Mouse (Mus musculus): ENCODE results near the gene Hormad2. TPM values are rescaled to one million over a fixed set of nuclear protein-coding genes. Genes with fewer than 3 reads are reported as not detected.

Hormad2 gene
- polyA plus RNA-seq, 1 experiment from 2014 or later: 0.17 TPM

DNA sequence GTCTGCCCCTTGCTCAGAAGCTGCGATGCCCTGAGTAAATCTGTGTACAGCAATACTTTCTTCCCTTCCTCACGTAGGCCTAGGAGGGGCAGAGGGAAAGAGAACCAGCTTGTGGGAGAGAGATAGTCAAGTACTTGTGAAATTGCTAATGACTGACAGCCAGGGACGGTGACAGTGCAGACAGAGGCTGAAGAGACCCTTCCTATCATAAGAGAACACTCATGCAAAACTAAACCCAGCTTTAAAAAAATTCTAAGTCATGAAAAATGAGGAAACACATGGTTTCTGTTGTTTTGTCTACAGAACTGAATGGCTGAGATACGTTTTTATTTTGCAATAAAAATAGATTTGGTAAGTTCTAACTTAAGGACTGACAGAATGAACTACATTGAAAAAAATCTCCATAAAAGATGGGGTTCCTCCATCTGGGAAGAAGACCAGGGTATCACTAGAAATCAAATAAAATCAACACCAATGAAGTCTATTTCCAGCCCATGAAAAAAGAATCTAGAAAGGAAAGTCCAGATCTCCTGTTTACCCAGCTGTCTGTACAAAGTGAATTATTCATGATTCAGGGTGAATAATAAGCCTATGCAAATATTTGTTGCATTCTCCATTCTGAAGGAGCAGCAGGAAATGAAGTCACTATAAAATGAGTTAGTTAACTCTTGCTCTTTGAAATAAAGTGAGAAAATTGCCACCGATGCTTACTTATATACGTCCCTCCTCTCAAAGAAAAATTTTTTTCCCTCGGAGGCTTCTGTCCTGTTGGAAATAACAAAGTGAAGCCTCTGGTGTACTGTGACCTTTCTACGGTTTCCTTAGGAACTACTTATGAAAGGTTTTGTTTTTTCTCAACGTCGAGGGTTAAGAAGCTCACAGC lies 104.9 kb downstream of the Hormad2 start:
- Histone ChIP-seq H3K27ac (replicated peaks) (no peak overlapping the region), H3K27me3 (no peaks in the 10 kb centered on the region), H3K4me2 (no peak overlapping the region), H3K4me1 (replicated peaks) (no peaks in the 10 kb centered on the region), H3K4me3 (no peak overlapping the region), H3K9ac (no peak overlapping the region), H3K9me3 (no peaks in the 10 kb centered on the region), H3K36me3 (no peaks in the 10 kb centered on the region)
- WGBS: 72% methylated on average over 10 of the region's 10 CpGs
- ATAC-seq (ENCODE audit: low read depth): no peak

DNA sequence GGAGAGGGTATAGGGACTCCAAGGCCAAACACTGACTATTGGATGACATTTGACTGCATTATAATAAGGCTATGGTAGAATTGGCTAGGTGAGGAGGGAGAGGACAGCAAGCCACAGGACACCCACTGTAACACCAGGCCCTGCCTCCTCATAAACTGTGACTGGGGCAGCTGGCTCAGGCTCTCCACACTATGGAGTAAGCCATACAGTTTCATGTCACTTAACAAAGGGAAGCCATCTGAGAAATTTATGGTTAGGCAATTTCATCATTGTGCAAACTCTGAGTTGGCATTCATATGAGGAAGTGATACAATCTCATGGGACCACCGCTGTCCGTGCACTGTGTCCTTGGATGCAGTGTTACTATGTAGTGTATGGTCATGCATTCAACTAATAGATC lies 107.9 kb downstream of the Hormad2 start:
- no peak for ATAC-seq (ENCODE audit: low read depth)
- H3K27me3 ChIP-seq: no peaks in the 10 kb centered on the region
- H3K27ac ChIP-seq (replicated peaks): no peak overlapping the region
- 90% methylated on average over 2 of the region's 2 CpGs for WGBS
- no peaks in the 10 kb centered on the region for H3K36me3 ChIP-seq
- no peak overlapping the region for H3K4me3 ChIP-seq
- H3K9me3 ChIP-seq: no peaks in the 10 kb centered on the region
- H3K4me1 ChIP-seq (replicated peaks): no peaks in the 10 kb centered on the region
- no peak overlapping the region for H3K9ac ChIP-seq
- H3K4me2 ChIP-seq: no peak overlapping the region

DNA sequence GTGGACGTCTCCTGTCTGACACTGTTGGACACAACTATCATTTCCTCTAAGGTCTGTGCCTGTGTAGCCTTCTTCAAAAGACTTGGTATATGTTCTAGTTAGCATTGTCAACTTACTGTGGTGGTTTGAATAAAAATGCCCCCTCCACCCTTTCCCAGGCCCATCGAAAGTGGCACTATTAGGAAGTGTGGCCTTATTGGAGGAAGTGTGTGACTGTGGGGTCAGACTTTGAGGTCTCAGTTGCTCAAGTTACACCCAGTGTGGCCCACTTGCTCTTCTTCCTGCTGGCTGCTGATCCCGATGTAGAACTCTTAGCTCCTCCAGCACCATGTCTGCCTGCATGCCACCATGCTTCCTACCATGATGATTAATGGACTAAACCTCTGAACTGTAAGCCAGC lies 112.7 kb downstream of the Hormad2 start:
- H3K9me3 ChIP-seq: no peaks in the 10 kb centered on the region
- H3K4me3 ChIP-seq: no peak overlapping the region
- no peak overlapping the region for H3K27ac ChIP-seq (replicated peaks)
- H3K9ac ChIP-seq: no peak overlapping the region
- H3K4me2 ChIP-seq: no peak overlapping the region
- 88% methylated on average over 3 of the region's 3 CpGs for WGBS
- no peak for ATAC-seq (ENCODE audit: low read depth)
- no peaks in the 10 kb centered on the region for H3K4me1 ChIP-seq (replicated peaks)
- no peaks in the 10 kb centered on the region for H3K27me3 ChIP-seq
- H3K36me3 ChIP-seq: no peaks in the 10 kb centered on the region

DNA sequence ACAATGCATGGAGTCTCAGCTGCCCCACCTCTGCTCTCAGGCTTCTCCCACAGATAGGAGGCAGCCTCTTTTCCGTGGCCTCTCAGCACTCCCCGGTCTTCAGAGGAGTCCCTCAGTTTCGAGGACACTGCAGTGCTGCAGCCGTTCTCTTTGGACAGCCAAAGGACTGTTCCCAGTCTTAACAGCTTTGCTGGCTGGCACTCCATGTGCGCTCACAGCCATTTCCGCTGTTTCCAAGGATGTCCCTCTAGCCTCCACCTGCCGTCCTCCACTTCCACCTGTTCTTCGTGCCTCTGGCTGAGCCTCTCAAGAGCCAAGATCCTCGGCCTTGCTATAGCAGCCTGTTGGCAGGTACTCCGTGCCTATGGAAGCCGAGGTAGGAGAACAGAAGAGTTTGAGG lies 117.4 kb downstream of the Hormad2 start:
- H3K9ac ChIP-seq: no peak overlapping the region
- H3K27ac ChIP-seq (replicated peaks): no peak overlapping the region
- no peaks in the 10 kb centered on the region for H3K27me3 ChIP-seq
- ATAC-seq (ENCODE audit: low read depth): no peak
- no peak overlapping the region for H3K4me3 ChIP-seq
- no peak overlapping the region for H3K4me2 ChIP-seq
- no peaks in the 10 kb centered on the region for H3K36me3 ChIP-seq
- H3K4me1 ChIP-seq (replicated peaks): no peaks in the 10 kb centered on the region
- WGBS: 71% methylated on average over 11 of the region's 11 CpGs
- no peaks in the 10 kb centered on the region for H3K9me3 ChIP-seq

DNA sequence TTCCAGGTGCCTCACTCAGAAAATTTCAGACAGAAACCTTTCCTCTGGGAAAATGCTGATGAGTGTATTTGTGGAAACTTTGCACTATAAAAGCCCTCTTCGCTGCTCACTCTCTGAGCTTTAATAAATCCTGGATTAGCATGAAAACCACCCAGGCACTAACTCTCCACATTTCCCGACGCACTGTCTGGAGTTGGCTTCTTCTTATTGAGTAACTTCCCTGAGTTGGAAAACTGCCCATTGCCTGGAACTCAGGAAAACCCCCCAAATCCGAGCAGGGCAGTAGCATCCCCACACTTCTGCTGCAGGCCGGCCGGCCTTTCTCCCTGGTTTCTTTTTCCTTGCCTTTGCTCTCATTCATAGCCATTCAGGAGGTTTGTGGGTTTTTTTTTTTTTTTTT lies 118.0 kb downstream of the Hormad2 start:
- Histone ChIP-seq H3K27ac (replicated peaks) (no peak overlapping the region), H3K9me3 (no peaks in the 10 kb centered on the region), H3K9ac (no peak overlapping the region), H3K4me1 (replicated peaks) (no peaks in the 10 kb centered on the region), H3K36me3 (no peaks in the 10 kb centered on the region), H3K27me3 (no peaks in the 10 kb centered on the region), H3K4me3 (no peak overlapping the region), H3K4me2 (no peak overlapping the region)
- 49% methylated on average over 6 of the region's 6 CpGs for WGBS
- no peak for ATAC-seq (ENCODE audit: low read depth)

DNA sequence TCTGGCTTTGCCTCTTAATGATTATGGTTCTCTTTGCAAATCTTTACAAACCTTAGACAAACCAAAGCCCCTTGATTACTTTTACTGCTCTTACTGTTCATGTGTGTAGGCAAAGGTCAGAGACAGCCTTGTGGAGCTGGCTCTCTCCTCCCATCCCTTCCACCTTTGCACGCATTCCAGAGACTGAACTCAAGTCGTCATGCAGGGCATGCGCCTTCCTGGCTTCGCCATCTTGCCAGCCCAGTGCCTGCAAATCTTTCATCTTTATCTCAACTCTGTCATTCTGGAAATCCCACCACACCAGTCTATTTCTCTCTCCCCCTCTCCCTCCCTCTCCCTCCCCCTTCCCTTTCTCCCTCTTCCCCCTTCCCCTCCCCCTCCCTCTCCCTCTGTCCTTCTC lies 120.0 kb downstream of the Hormad2 start:
- Histone ChIP-seq H3K27me3 (no peaks in the 10 kb centered on the region), H3K4me3 (no peak overlapping the region), H3K27ac (replicated peaks) (no peak overlapping the region), H3K4me2 (no peak overlapping the region), H3K36me3 (no peaks in the 10 kb centered on the region), H3K4me1 (replicated peaks) (no peaks in the 10 kb centered on the region), H3K9me3 (no peaks in the 10 kb centered on the region), H3K9ac (no peak overlapping the region)
- ATAC-seq (ENCODE audit: low read depth): no peak
- 78% methylated on average over 4 of the region's 4 CpGs for WGBS

DNA sequence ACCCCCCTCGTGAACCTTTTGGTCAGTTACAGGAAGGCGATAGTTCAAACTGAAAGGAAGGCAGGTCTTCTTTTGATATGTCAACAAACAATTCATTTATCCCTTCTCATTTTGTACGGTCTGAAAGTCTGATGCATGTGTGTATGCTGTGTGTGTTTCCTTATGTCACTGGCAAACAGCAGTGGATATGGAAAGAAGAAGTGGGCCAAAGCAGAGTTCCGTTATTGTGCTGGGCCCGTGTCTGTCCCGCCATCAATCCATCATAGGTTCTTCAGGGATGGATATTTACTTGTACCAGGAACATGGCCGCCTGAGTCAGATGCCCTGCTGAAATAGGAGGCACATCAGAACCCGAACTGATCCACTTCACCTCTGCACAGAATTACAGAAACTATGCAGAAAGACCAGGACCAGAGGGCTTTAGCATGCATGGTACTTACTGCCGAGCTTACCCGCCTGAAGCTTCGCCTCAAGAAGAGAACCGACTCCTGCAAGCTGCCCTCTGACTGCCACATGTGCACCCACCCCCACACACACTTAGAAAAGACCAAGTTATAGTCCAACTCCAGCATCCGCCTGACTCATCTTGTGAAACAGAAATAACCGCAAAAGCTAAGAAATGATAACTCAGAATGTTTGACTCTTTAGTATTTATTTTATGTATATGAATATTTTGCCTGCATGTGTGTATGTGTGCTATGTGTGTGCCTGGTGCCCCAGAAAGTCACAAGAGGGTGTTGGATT lies 121.5 kb downstream of the Hormad2 start:
- WGBS: 91% methylated on average over 14 of the region's 14 CpGs
- H3K4me3 ChIP-seq: no peak overlapping the region
- ATAC-seq (ENCODE audit: low read depth): no peak

DNA sequence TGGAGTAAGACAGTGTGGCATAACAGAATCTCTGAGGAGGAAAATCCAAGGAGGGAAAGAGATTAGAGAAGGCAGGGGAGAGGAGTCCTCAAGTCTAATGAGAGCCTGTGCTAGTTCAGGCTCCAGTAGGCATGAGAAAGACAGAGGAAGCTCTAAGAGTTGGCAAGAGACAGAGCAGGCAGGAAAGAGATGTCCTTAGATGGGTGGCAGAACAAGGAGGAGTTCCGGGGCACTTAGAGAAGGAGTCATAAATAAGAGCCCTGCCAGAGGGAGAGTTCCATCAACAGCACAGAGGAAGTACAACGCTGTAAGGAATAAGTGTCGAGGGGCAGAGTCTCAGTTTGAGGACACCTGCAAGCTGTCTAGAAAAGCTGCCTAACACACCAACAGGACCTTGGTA lies 122.9 kb downstream of the Hormad2 start:
- Histone ChIP-seq H3K4me3 (no peak overlapping the region), H3K9ac (no peak overlapping the region), H3K4me2 (no peak overlapping the region), H3K27me3 (no peaks in the 10 kb centered on the region), H3K36me3 (no peaks in the 10 kb centered on the region), H3K27ac (replicated peaks) (no peak overlapping the region), H3K9me3 (no peaks in the 10 kb centered on the region), H3K4me1 (replicated peaks) (no peaks in the 10 kb centered on the region)
- no peak for ATAC-seq (ENCODE audit: low read depth)
- 65% methylated on average over 3 of the region's 3 CpGs for WGBS

More for the DNA sequence above, 121.5 kb downstream of the Hormad2 start:
- Histone ChIP-seq H3K4me2 (no peak overlapping the region), H3K4me1 (replicated peaks) (no peaks in the 10 kb centered on the region), H3K9me3 (no peaks in the 10 kb centered on the region), H3K27ac (replicated peaks) (no peak overlapping the region), H3K9ac (no peak overlapping the region), H3K36me3 (no peaks in the 10 kb centered on the region), H3K27me3 (no peaks in the 10 kb centered on the region)

DNA sequence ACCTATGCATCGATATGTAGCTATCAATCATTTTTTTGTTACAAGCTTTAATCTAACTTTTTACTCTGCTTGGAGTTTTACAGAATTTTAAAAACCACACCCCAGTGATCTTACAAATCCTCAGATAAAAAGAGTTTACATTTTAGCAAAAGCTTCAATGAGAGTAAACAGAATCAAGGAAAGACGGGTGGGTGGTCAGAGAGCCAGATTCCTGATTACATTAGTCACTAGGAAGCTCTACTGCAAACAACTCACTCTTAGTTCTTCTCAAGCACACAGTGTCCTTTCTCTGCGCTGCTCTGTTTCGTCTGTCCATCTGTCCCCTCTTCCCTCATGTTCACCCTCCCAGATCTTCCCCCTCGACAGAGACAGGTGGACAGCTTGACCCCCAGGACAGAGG lies 123.6 kb downstream of the Hormad2 start:
- H3K36me3 ChIP-seq: no peaks in the 10 kb centered on the region
- no peak overlapping the region for H3K4me2 ChIP-seq
- H3K9me3 ChIP-seq: no peaks in the 10 kb centered on the region
- H3K4me1 ChIP-seq (replicated peaks): no peaks in the 10 kb centered on the region
- H3K27ac ChIP-seq (replicated peaks): no peak overlapping the region
- no peak overlapping the region for H3K9ac ChIP-seq
- no peak for ATAC-seq (ENCODE audit: low read depth)
- no peaks in the 10 kb centered on the region for H3K27me3 ChIP-seq
- no peak overlapping the region for H3K4me3 ChIP-seq
- WGBS: 76% methylated on average over 5 of the region's 5 CpGs

DNA sequence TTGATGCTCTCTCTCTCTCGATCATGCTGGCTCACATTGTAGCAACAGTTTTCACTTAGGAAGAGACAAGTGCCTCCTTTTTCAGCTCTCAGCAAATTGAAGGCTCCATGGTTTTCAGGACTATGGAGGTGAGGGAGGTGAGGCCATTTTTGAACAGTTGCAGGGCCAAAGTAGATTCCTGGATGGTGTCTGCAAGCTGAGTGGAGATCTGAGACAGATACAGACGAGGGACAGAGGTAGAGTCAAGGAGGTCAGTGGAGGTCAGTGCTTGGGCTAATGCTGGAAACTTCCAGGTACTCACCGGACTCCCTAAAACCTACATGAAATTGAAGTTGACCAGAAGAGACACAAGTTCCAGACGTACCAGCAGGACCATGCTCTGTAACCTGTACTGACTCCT lies 128.7 kb downstream of the Hormad2 start:
- Histone ChIP-seq H3K27ac (replicated peaks) (no peak overlapping the region), H3K36me3 (no peaks in the 10 kb centered on the region), H3K4me2 (no peak overlapping the region), H3K9me3 (no peaks in the 10 kb centered on the region), H3K4me3 (no peak overlapping the region), H3K9ac (no peak overlapping the region), H3K4me1 (replicated peaks) (peaks cover 10% of the 10 kb centered on the region; the same call in 1 of the 2 replicates), H3K27me3 (no peaks in the 10 kb centered on the region)
- WGBS: 79% methylated on average over 4 of the region's 4 CpGs
- no peak for ATAC-seq (ENCODE audit: low read depth)

DNA sequence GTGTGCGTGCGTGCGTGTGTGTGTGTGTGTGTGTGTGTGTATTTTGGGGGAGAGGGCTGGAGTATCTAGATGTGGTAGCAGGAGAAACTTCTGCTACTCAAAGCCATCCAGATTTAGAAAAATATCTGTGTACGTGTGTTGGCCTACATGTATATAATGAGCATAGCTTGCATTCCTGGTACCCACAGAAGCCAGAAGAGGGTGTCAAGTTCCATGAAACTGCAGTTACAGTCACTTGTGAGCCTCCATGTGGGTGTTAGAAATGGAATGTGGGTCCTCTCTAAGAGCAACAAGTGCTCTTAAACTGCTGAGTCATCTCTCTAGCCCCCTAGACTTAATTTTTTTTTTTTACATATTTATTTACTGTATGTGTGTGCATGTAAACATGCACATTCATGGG lies 130.6 kb downstream of the Hormad2 start:
- Histone ChIP-seq H3K4me3 (no peak overlapping the region), H3K27ac (replicated peaks) (no peak overlapping the region), H3K4me2 (no peak overlapping the region), H3K9me3 (no peaks in the 10 kb centered on the region), H3K4me1 (replicated peaks) (peaks cover 10% of the 10 kb centered on the region; the same call in 1 of the 2 replicates), H3K27me3 (no peaks in the 10 kb centered on the region), H3K9ac (no peak overlapping the region), H3K36me3 (no peaks in the 10 kb centered on the region)
- no peak for ATAC-seq (ENCODE audit: low read depth)
- WGBS: 81% methylated on average over 4 of the region's 4 CpGs

DNA sequence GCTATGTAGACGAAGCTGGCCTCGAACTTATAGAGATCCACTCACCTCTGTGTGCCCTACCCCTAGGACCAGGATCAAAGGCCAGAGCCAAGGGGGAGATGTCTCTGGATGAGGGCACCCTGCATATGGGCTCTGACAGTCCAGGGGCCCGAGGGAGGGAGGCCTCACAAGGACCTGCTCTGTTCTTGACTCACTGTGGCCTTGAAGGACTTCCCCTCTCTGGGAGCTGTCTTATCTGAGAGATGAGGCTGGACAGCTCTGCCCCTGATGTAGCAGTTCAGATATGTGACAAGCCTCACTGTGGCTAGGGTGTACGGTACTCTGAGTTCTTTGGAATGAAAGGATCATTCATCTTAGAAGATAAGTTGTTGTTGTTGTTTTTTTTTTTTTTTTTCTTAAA lies 131.3 kb downstream of the Hormad2 start:
- Histone ChIP-seq H3K36me3 (no peaks in the 10 kb centered on the region), H3K4me3 (no peak overlapping the region), H3K9ac (no peak overlapping the region), H3K9me3 (no peaks in the 10 kb centered on the region), H3K27ac (replicated peaks) (no peak overlapping the region), H3K4me1 (replicated peaks) (peaks cover 10% of the 10 kb centered on the region; the same call in 1 of the 2 replicates), H3K27me3 (no peaks in the 10 kb centered on the region), H3K4me2 (no peak overlapping the region)
- WGBS: 78% methylated on average over 4 of the region's 4 CpGs
- no peak for ATAC-seq (ENCODE audit: low read depth)

Measured in neural tube, embryonic 13.5 days (tissue).